Mouse (Mus musculus): ENCODE data around the gene Lyplal1. TPM values are rescaled to one million over a fixed set of nuclear protein-coding genes. Genes with fewer than 3 reads are reported as not detected.
A peak's percentile ranks its signal among the peaks of the same experiment; 100 is the strongest.

Lyplal1 gene
- 13.7 and 15.6 TPM in 2 replicates for polyA plus RNA-seq (2012; rRNA removed)

DNA sequence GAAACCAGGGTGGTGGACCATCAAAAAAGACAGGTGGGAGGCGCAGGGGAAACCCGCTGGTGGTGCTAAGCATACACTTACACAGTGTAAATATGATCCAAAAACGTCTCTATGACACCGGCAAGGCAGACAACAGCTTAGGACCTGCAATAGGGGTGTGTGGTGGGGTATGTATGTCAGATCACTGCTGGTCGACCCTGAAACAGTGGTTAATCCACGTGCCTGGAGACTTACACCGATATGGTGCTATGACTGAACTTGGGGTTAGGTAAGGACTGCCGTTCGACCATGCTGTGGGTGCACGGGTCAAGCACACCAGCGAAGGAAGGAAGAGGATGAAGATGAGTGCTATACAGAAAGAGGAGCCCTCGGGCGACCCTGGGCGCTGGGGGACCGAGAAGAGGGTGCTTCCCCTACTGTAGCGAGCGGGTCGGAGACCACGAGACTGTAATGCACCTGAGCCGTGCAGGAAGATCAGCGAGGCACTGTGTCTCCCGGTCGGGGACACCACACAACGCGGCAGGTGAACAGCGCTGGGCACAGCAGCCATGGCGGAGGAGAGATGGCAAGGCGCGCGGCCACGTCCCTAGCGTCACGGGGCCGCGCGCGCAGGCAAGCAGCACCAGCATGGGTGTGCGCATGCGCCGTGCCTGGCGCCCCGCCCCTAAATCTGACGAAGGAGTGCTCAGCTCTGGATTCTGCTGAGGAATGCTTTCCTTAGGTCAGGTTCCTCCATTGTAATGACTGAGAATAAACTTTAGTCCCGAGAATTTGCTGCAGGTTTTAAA, at the start of gene Lyplal1:
Gene Lyplal1, minus strand, starts transcription at position 610 of the 788 bp plus-strand sequence.
- DNase-seq (ENCODE audit: low read depth) = peak; percentile 97
- TF ChIP-seq POLR2A (IDR thresholded peaks at IDR 0.05; ENCODE audit: borderline replicate concordance, extremely low read depth, insufficient read depth, insufficient read length, poor library complexity, severe bottlenecking) (peak; percentile 96), CTCF (IDR thresholded peaks at IDR 0.05; ENCODE audit: borderline replicate concordance, extremely low read depth, insufficient read depth, insufficient read length) (no peak)

DNA sequence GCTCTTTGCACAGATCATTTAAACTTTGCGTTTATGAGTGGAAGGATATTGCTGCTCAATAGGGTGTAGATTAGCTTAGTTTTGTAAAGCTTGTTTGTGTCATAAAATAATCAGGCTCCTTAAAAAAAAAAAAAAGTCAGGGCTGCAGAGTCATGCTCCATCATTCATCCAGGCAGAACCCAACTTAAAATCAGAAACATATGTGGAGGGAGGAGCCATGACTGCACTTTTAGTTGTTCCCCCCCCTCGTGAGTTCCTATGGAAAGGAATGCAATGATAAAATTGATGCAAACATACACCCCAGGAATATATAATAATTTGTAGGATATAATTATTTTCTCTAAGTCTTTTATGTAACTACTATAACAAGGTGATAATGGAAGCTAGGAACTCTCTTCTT, 46.5 kb upstream of the Lyplal1 start:
- TF ChIP-seq POLR2A (IDR thresholded peaks at IDR 0.05; ENCODE audit: borderline replicate concordance, extremely low read depth, insufficient read depth, insufficient read length, poor library complexity, severe bottlenecking) = no peak
- TF ChIP-seq CTCF (IDR thresholded peaks at IDR 0.05; ENCODE audit: borderline replicate concordance, extremely low read depth, insufficient read depth, insufficient read length) = no peak
- DNase-seq (ENCODE audit: low read depth) = no peak

DNA sequence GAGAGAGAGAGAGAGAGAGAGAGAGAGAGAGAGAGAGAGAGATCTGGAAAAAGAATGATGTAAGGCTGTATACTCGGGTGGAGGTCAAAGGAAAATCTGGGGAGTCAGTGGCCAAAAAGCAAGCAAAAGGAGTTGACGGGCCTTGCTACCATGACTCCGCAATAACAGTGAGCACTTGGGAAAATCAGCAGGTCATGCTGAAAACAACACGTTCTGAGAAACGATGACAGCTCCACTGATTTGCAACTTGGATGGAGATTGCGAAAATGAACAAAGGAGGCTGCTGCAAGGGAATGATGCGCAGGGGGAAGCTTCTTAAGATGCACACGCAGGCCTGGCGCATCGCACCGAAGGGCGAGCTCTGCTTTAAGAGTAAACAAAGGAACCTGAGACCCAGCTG, 46.1 kb upstream of the Lyplal1 start:
- peak; percentile 61 for DNase-seq (ENCODE audit: low read depth)
- TF ChIP-seq POLR2A (IDR thresholded peaks at IDR 0.05; ENCODE audit: borderline replicate concordance, extremely low read depth, insufficient read depth, insufficient read length, poor library complexity, severe bottlenecking) = no peak
- no peak for TF ChIP-seq CTCF (IDR thresholded peaks at IDR 0.05; ENCODE audit: borderline replicate concordance, extremely low read depth, insufficient read depth, insufficient read length)

DNA sequence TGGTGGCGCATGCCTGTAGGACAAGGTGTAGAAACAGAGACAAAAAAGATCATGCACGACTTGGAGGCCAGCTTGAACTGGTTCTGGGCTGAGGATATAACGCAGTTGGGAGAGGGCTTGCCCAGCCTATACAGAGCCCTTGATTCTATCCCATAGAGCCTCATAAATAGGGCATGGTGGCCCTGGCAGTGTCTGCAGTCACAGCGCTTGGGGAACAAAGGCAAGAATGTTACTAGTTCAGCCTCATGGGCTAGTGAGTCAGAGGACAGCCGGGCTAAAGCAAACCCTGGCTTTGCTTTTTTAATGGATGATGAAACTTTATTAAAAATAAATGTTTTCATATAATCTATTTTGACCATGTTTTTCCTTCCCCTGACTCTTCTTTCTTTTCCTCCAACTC, 33.3 kb upstream of the Lyplal1 start:
- TF ChIP-seq CTCF (IDR thresholded peaks at IDR 0.05; ENCODE audit: borderline replicate concordance, extremely low read depth, insufficient read depth, insufficient read length) = no peak
- no peak for TF ChIP-seq POLR2A (IDR thresholded peaks at IDR 0.05; ENCODE audit: borderline replicate concordance, extremely low read depth, insufficient read depth, insufficient read length, poor library complexity, severe bottlenecking)
- no peak for DNase-seq (ENCODE audit: low read depth)

DNA sequence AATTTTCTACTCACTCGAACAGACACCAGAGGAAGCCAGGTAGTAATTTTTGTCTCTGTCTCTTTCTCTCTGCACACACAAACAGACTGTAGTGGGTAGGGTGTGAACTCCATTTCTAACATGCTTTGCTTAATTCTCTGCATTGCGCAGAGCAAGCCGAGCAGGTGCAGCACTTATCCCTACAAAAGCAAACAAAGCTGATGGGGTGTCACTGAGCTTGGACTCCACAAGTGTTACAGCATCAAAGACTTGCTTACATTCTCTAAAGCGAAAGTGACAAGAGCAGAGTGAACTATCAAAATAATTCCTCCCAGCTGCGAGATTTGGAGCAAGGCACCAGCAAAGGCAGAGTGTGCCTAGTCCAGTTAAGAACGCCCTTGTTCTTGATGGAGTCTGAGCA, 28.3 kb upstream of the Lyplal1 start:
- DNase-seq (ENCODE audit: low read depth) = peak; percentile 60
- TF ChIP-seq CTCF (IDR thresholded peaks at IDR 0.05; ENCODE audit: borderline replicate concordance, extremely low read depth, insufficient read depth, insufficient read length) (no peak), POLR2A (IDR thresholded peaks at IDR 0.05; ENCODE audit: borderline replicate concordance, extremely low read depth, insufficient read depth, insufficient read length, poor library complexity, severe bottlenecking) (no peak)

DNA sequence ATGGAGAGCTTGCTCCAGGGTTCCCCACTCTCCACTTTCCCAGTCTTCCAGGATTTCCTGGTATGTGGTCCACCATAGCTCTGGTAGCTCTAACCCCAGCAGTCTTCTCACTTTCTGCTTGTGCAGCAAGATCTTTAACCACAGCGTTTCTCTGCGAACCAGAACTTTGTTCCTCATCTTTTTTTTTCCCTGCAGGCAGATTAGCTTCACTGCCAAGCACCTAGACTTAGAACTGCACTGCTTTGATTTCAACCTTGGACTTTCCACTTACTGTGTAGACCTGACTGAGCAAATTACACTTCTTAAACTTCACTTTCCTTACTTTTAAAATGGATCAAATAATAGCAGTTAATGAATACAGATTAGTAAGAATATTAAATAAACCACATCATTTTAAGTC, 23.1 kb upstream of the Lyplal1 start:
- DNase-seq (ENCODE audit: low read depth) = no peak
- no peak for TF ChIP-seq CTCF (IDR thresholded peaks at IDR 0.05; ENCODE audit: borderline replicate concordance, extremely low read depth, insufficient read depth, insufficient read length)
- TF ChIP-seq POLR2A (IDR thresholded peaks at IDR 0.05; ENCODE audit: borderline replicate concordance, extremely low read depth, insufficient read depth, insufficient read length, poor library complexity, severe bottlenecking) = no peak

DNA sequence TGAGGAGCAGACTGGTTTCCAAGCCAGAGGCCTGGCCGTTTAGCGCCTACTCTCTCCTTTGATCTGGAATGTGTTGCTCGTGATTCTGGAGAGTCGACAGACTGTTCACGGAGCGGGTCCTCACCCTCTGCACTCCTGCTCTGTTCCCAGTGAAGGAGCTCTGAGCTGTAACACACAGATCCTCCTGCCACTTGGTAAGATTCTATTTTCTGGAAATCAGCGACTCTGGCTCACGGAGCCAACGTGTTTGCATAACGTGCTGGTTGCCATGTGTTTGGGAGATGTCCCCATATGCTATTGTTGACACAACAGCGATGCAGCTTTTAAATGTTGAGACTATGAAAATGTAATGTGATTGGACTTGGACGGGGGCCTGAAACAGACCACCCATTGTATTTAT, 20.8 kb upstream of the Lyplal1 start:
- no peak for TF ChIP-seq CTCF (IDR thresholded peaks at IDR 0.05; ENCODE audit: borderline replicate concordance, extremely low read depth, insufficient read depth, insufficient read length)
- TF ChIP-seq POLR2A (IDR thresholded peaks at IDR 0.05; ENCODE audit: borderline replicate concordance, extremely low read depth, insufficient read depth, insufficient read length, poor library complexity, severe bottlenecking) = no peak

DNA sequence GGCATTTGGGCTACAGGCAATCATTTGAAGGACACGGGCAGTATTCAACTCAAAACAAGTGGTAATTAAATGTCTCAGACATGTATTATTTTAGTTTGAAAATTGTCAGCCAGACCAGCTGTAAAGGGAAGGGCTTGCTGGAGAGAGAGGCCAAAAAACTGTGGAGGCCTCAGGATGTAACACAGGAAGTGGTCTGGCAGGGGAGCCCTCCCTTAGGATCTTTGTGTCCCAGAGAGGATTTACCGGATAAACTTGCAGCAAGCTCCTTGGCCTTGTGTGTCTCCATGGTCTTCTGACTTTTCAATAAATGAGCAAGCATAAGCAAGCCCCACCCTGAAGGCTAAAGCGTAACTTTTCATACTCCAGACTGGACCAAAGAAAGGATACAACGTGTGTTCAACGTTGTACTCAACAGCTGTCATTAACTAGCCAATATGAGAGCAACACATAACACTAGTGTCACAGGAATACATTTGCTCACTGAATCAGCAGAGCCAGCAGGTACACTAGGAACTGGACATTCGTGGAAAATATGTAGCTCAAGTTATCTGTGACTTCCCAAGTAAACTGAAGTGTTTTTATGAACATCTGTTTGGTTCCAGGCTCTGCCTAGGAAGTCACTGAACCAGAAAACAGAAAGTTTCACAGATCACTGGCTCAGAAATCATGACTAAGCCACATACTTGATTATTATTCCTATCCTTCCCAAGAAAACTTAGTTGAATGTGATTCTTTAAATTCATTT, 19.7 kb upstream of the Lyplal1 start:
- TF ChIP-seq POLR2A (IDR thresholded peaks at IDR 0.05; ENCODE audit: borderline replicate concordance, extremely low read depth, insufficient read depth, insufficient read length, poor library complexity, severe bottlenecking) (no peak), CTCF (IDR thresholded peaks at IDR 0.05; ENCODE audit: borderline replicate concordance, extremely low read depth, insufficient read depth, insufficient read length) (no peak)
- no peak for DNase-seq (ENCODE audit: low read depth)

More for the DNA sequence above, 20.8 kb upstream of the Lyplal1 start:
- peak; percentile 89 for DNase-seq (ENCODE audit: low read depth)

DNA sequence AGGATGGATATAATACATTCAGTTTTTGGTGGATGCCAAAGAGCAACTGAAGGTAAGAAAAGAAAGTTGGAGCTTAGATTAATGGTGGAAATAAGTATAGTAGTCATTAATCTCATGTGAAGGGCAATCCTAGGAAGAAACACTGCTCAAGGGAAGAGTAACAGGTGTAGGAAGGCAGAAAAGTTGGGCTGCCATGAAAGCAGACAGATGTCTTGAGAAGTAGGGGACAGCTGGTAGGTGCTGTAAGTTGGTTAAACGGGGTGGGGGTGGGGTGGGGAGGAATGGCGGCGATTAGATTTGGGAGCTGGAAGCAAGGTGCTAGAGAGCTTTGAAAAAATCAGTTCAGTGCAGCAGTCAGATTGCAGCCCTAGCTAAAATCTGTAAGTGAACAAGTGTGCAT, 14.4 kb upstream of the Lyplal1 start:
- no peak for DNase-seq (ENCODE audit: low read depth)
- TF ChIP-seq POLR2A (IDR thresholded peaks at IDR 0.05; ENCODE audit: borderline replicate concordance, extremely low read depth, insufficient read depth, insufficient read length, poor library complexity, severe bottlenecking) (no peak), CTCF (IDR thresholded peaks at IDR 0.05; ENCODE audit: borderline replicate concordance, extremely low read depth, insufficient read depth, insufficient read length) (no peak)

DNA sequence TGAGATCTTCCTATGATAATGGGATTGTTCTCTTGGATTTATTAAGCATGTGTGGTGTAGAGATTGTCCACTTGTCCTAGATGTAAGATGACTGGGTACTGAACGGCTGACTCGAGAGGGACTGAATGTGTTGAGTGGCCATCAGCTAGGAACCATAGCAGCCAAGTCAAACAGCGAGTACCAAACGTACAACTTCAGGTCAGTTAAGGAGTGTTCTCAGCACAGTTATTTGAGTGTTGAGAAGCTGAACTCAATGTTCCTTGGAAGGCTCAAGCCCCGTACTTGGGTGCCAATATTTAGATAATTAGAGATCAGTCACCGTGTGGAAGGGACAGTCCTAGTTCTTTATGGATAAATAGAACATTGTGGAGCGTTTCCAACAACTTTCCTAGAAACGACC, 11.8 kb upstream of the Lyplal1 start:
- no peak for DNase-seq (ENCODE audit: low read depth)
- TF ChIP-seq CTCF (IDR thresholded peaks at IDR 0.05; ENCODE audit: borderline replicate concordance, extremely low read depth, insufficient read depth, insufficient read length) = no peak
- no peak for TF ChIP-seq POLR2A (IDR thresholded peaks at IDR 0.05; ENCODE audit: borderline replicate concordance, extremely low read depth, insufficient read depth, insufficient read length, poor library complexity, severe bottlenecking)

DNA sequence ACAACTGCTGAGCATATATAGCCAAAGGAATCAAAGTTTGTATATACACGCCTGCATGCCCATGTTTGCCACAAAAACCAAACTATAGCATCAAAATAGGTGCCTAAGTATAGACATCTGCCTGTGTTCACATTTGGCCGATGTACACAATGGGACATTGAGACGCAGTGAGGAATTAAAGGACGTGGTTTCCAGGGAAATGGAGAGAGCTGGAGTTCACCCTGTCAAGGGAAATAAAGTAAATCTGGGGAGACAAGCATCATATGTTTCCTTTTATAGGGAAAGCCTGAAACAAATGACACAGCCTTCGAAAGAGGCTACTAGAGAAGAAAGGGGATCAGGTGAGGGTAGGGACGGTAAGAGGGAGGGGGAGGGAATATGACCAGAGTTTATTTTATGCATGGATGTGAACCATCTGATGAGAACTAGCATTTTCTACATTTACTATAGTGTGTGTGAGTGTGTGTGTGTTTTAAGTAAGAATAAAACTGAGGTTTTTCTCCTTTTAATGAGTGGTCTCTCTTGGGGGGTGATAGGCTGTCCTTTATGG, 9.3 kb upstream of the Lyplal1 start:
- DNase-seq (ENCODE audit: low read depth) = no peak
- TF ChIP-seq CTCF (IDR thresholded peaks at IDR 0.05; ENCODE audit: borderline replicate concordance, extremely low read depth, insufficient read depth, insufficient read length) (no peak), POLR2A (IDR thresholded peaks at IDR 0.05; ENCODE audit: borderline replicate concordance, extremely low read depth, insufficient read depth, insufficient read length, poor library complexity, severe bottlenecking) (no peak)

Data from brain, embryonic 14.5 days (tissue).